10 mouse cellular contexts compared by ENCODE assay signal in the genomic region with DNA sequence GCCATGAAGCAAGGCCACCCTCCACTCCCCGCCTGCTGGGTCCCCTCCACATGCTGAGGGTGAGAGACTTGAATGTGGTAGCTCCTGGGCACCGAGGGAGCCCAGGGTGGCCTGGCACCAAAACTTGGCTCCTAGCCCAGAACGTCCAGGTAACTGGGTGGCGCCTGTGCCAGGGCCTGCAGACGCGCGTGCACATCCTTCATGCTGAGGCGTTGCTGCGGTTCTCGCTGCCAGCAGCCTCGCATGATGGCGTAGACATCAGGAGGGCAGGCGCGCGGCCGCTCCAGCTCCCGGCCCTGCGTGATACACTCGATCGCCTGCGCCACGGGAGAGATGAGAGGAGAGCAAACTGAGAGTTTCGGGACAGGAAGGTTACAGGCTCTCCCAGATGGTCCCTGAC. TPM values are rescaled to one million over a fixed set of nuclear protein-coding genes. Genes with fewer than 3 reads are reported as not detected.
DNase-seq lines count a peak whose midpoint lies in the region; ATAC-seq lines count a peak whose summit lies in the region.
"Had no signal": no experiment of that assay in that cellular context is flagged by ENCODE, and none has a peak within 500 bp of the region (broad histone marks: within the 10 kb centered on the region; RNA-seq: fewer than 3 reads in every experiment).

No protein-coding gene starts in this region.

- no peaks in the 10 kb centered on the region for H3K9me3 ChIP-seq in forebrain, embryonic 12.5 days
- H3K9me3 ChIP-seq in forebrain, embryonic 10.5 days = no peaks in the 10 kb centered on the region
- H3K9me3 ChIP-seq in hindbrain, embryonic 10.5 days = no peaks in the 10 kb centered on the region
- H3K9me3 ChIP-seq: megakaryocyte, embryonic 14.5 days had no signal

- DNase-seq in forebrain, embryonic 10.5 days (ENCODE audit: extremely low spot score, low spot score) = no peak
- DNase-seq in ZHBTc4 (ENCODE audit: low read depth, low spot score) = peak; percentile 23
- no peak for DNase-seq in hindbrain, embryonic 10.5 days (ENCODE audit: low spot score)
- peak; percentile 56 for DNase-seq in kidney, postnatal 10 days
- DNase-seq in thymus, postnatal 10 days (ENCODE audit: low spot score in 2 of 2) = no peak
- no peak for DNase-seq in testis, postnatal 10 days (ENCODE audit: low spot score)

- H3K27me3 ChIP-seq in forebrain, embryonic 12.5 days = peaks cover 40% of the 10 kb centered on the region
- peaks cover 74% of the 10 kb centered on the region for H3K27me3 ChIP-seq in forebrain, embryonic 10.5 days (ENCODE audit: poor library complexity, severe bottlenecking)
- peaks cover 65% of the 10 kb centered on the region for H3K27me3 ChIP-seq in hindbrain, embryonic 10.5 days (ENCODE audit: insufficient read depth, poor library complexity, severe bottlenecking)

- WGBS in forebrain, embryonic 12.5 days = 57% methylated on average over 23 of the region's 23 CpGs
- 61% methylated on average over 23 of the region's 23 CpGs for WGBS in forebrain, embryonic 10.5 days
- WGBS in hindbrain, embryonic 10.5 days = 53% methylated on average over 23 of the region's 23 CpGs

- no peak overlapping the region for H3K4me3 ChIP-seq in forebrain, embryonic 12.5 days (replicated peaks)
- H3K4me3 ChIP-seq in forebrain, embryonic 10.5 days = no peak overlapping the region
- no peak overlapping the region for H3K4me3 ChIP-seq in hindbrain, embryonic 10.5 days
- H3K4me3 ChIP-seq: megakaryocyte, embryonic 14.5 days had no signal

- no peak overlapping the region for H3K9ac ChIP-seq in forebrain, embryonic 12.5 days

- H3K27ac ChIP-seq in forebrain, embryonic 12.5 days = no peak overlapping the region
- no peak overlapping the region for H3K27ac ChIP-seq in forebrain, embryonic 10.5 days
- peak overlapping the region; percentile 64 for H3K27ac ChIP-seq in hindbrain, embryonic 10.5 days

- peaks cover 25% of the 10 kb centered on the region for H3K4me1 ChIP-seq in forebrain, embryonic 12.5 days
- H3K4me1 ChIP-seq in forebrain, embryonic 10.5 days = peaks cover 36% of the 10 kb centered on the region
- H3K4me1 ChIP-seq in hindbrain, embryonic 10.5 days (replicated peaks) = peaks cover 67% of the 10 kb centered on the region

- 0 out of 2 replicates have a peak, but pooled peaks have one; percentile 14 for ATAC-seq in forebrain, embryonic 12.5 days (ENCODE audit: low FRiP score)
- no peak for ATAC-seq in megakaryocyte progenitor cell, adult 5-6 weeks (replicated peaks; ENCODE audit: poor library complexity)

- no peak overlapping the region for H3K4me2 ChIP-seq in forebrain, embryonic 12.5 days

- H3K36me3 ChIP-seq in forebrain, embryonic 12.5 days (replicated peaks) = no peaks in the 10 kb centered on the region
- no peaks in the 10 kb centered on the region for H3K36me3 ChIP-seq in forebrain, embryonic 10.5 days (replicated peaks)
- H3K36me3 ChIP-seq in hindbrain, embryonic 10.5 days = no peaks in the 10 kb centered on the region

RNA-seq across cellular contexts. Expression of a gene that starts 16.7 kb away (rescaled TPM):
- polyA plus RNA-seq in forebrain, embryonic 12.5 days (2016; fragmentation: Nextera tagmentation; extraction: Ambion mirVana) = 1.1 and 1.4 TPM in 2 replicates
- 0.38 and 0.46 TPM in 2 replicates for polyA plus RNA-seq in forebrain, embryonic 10.5 days (2016; fragmentation: Nextera tagmentation; extraction: Ambion mirVana)
- 9.0 and 23.4 TPM in 2 replicates for polyA plus RNA-seq in hindbrain, embryonic 10.5 days (2016; fragmentation: Nextera tagmentation; extraction: Ambion mirVana)
- not detected in 2 replicates for total RNA-seq in megakaryocyte progenitor cell, adult 5-6 weeks (2015)
- total RNA-seq in megakaryocyte progenitor cell, adult 5-6 weeks (2017) = not detected in 2 replicates
- total RNA-seq: liver, adult 2 months had no signal

RNA-seq across cellular contexts. Expression of a gene that starts 18.5 kb away (rescaled TPM):
- 0.65 and 1.0 TPM in 2 replicates for polyA plus RNA-seq in forebrain, embryonic 12.5 days (2016; fragmentation: Nextera tagmentation; extraction: Ambion mirVana)
- polyA plus RNA-seq in forebrain, embryonic 10.5 days (2016; fragmentation: Nextera tagmentation; extraction: Ambion mirVana) = 0.06 and 0.14 TPM in 2 replicates
- polyA plus RNA-seq in hindbrain, embryonic 10.5 days (2016; fragmentation: Nextera tagmentation; extraction: Ambion mirVana) = 0.48 and 0.72 TPM in 2 replicates
- 0.05 TPM in 1 of 2 replicates, not detected in the other for total RNA-seq in megakaryocyte progenitor cell, adult 5-6 weeks (2015)
- total RNA-seq in megakaryocyte progenitor cell, adult 5-6 weeks (2017) = not detected in 2 replicates
- total RNA-seq: liver, adult 2 months had no signal

RNA-seq across cellular contexts. Expression of a gene that starts 29.9 kb away (rescaled TPM):
- polyA plus RNA-seq in forebrain, embryonic 12.5 days (2016; fragmentation: Nextera tagmentation; extraction: Ambion mirVana) = 0.26 and 0.37 TPM in 2 replicates
- 0.31 and 0.32 TPM in 2 replicates for polyA plus RNA-seq in forebrain, embryonic 10.5 days (2016; fragmentation: Nextera tagmentation; extraction: Ambion mirVana)
- 0.49 and 1.2 TPM in 2 replicates for polyA plus RNA-seq in hindbrain, embryonic 10.5 days (2016; fragmentation: Nextera tagmentation; extraction: Ambion mirVana)
- not detected in 2 replicates for total RNA-seq in megakaryocyte progenitor cell, adult 5-6 weeks (2015)
- 0.03 TPM in 1 of 2 replicates, not detected in the other for total RNA-seq in megakaryocyte progenitor cell, adult 5-6 weeks (2017)

RNA-seq across cellular contexts. Expression of a gene that starts 45.8 kb away (rescaled TPM):
- polyA plus RNA-seq in forebrain, embryonic 12.5 days (2016; fragmentation: Nextera tagmentation; extraction: Ambion mirVana) = 5.7 and 6.8 TPM in 2 replicates
- polyA plus RNA-seq in forebrain, embryonic 10.5 days (2016; fragmentation: Nextera tagmentation; extraction: Ambion mirVana) = 10.7 and 11.2 TPM in 2 replicates
- 19.6 and 19.9 TPM in 2 replicates for polyA plus RNA-seq in hindbrain, embryonic 10.5 days (2016; fragmentation: Nextera tagmentation; extraction: Ambion mirVana)
- total RNA-seq in megakaryocyte progenitor cell, adult 5-6 weeks (2015) = 3.4 and 4.3 TPM in 2 replicates
- total RNA-seq in megakaryocyte progenitor cell, adult 5-6 weeks (2017) = 0.46 and 3.4 TPM in 2 replicates

Comparison
In these comparisons a context has a peak if more than half of its experiments do, and no peak if none do; other contexts are left out.
1. DNase-seq: peak in ZHBTc4 (single experiment) and kidney, postnatal 10 days (single experiment); none in forebrain, embryonic 10.5 days (single experiment), hindbrain, embryonic 10.5 days (single experiment), thymus, postnatal 10 days (0 of 2) and testis, postnatal 10 days (single experiment).